Mouse (Mus musculus): ENCODE results near the gene Cfap61. TPM values are rescaled to one million over a fixed set of nuclear protein-coding genes. Genes with fewer than 3 reads are reported as not detected.
"Not testable (repeated sequence)": the region's sequence is repeated elsewhere in the genome, so short reads cannot be mapped to it uniquely, and the experiment has no call there.

Cfap61 gene
- 1 to 10 TPM; 3.4 to 3.5 TPM for total RNA-seq (2021)
- long read RNA-seq, partial matches to known transcripts: 2 of 5 reads
- long read RNA-seq, other reads (novel, unspliced or antisense): 2 of 5 reads

DNA sequence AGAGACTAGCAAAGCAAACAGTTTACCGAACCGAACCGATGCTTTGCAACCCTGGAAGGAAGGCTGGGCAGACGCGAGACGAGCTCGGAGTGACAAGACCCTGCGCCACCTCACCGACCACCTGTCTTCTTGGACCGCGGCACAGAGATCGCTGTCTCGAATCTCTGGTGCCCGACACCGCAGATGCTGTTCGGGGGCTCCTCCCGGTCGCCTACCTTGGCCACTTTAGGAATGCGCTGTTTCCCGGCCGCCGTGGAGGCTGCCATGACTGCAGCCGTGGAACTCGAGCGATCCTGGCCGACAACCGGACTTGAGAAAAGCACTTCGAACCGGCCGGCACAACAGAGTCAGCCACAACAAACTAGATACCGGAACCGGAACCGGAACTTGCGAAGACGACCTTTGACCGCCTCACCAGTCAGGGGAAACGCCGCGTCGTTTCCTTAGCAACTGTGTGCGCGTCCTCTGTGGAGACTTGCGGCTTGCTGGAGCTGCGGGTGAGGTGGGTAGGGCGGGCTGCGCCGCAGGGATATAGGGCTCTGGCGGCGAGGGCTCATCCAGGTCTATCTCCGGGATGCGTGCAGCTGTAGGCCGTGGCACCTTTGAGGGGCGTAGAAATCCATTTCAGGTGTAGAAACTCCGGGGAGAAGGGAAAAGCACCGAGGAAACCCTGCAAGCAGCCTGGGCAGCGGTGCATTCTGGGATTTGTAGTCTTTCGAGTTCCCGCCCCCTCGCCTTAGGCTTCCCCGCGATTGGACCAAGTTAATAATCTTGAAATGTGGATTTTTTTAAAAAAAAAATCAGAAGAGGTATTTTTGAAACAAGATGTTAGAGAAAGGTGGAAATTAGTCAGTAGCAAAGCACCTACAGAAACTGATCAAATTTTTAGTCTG lies at the start of gene Cfap61, which contains the start of gene Crnkl1:
Cfap61 (plus strand) TSS at position 446 of the 893 bp plus-strand sequence.
Crnkl1 (minus strand) TSS at position 676 of the 893 bp plus-strand sequence.
- DNase-seq (ENCODE audit: low spot score in 2 of 2): peak; percentile 93 to 97

DNA sequence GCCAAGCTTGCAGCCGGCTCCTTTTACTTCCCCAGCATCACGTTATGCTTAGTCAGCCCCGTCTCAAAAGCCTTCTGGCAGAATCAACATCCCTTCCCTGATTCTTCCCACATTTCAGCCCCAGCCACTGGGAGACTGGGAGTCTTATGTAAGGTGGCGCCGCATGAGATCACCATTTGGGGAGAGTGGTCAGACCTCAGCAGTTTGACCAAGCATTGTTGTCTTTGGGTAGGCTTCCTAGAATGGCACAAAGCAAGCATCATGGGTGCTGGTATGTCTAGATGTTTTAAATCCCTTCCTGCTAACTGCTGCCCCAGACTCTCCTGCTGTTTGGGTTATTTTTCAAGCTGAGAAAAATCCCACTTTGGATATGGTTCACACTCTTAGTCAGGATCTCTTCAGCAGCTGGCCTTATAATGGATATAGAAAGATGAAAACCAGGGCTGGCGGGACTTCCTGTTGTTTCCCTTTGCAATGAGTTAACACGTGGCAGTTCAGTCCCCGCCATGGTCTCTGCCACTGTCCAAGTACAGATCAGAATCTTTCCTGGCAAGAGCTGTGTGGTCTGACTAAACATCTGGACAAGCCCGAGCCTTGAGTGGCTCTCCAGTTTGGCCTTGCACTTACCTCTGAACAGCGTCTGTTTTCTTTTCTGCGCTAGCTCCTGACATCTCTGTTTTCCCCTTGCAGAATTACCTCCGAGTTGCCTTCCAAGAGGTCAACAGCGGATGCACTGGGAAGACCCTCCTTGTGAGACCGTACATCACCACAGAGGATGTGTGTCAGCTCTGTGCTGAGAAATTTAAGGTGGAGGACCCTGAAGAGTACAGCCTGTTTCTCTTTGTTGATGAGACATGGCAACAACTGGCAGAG lies 49.4 kb upstream of the Cfap61 start:
- DNase-seq (ENCODE audit: low spot score in 2 of 2): peak in 1 of 2 experiments; percentile 40

DNA sequence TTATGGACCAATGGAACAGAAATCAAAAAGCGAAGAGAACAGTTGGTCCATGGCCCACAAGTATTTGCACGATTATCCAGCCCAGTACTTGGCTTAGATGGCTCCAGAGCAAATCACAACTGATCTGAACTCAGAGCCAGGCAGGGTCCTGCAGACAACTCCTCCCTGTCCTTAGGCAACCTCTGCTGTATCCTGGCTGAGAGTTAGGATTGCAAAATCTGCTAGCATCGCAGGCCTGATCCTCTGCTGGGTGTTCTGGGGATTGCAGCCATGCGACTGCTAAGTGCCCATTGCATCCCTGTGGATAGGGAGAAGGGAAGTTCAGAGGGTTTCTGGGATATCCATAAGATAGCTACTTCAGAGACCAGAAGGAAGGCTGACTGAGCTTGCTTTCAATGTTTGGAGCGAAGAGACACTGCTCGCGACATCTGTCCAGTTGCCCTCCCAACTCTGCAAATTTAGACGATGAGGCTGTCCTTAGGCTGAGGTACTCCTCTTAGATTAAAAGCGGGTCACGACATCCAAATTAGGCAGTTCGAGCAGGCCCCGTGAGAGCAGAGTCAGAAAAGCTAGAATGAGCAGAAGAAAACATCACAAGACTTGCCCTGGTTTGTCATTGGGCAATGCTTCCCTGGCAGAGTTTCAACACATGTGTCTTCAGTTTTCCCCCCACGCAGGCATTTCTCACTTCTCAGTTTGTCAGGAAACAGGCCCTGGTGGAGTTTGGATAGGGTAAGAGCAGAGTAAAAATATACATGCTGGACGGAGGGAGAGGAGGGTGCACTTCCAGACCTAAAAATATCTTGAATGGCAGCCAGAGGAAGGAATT lies 46.4 kb upstream of the Cfap61 start:
- peak in 1 of 2 experiments; percentile 51 for DNase-seq (ENCODE audit: low spot score in 2 of 2)

DNA sequence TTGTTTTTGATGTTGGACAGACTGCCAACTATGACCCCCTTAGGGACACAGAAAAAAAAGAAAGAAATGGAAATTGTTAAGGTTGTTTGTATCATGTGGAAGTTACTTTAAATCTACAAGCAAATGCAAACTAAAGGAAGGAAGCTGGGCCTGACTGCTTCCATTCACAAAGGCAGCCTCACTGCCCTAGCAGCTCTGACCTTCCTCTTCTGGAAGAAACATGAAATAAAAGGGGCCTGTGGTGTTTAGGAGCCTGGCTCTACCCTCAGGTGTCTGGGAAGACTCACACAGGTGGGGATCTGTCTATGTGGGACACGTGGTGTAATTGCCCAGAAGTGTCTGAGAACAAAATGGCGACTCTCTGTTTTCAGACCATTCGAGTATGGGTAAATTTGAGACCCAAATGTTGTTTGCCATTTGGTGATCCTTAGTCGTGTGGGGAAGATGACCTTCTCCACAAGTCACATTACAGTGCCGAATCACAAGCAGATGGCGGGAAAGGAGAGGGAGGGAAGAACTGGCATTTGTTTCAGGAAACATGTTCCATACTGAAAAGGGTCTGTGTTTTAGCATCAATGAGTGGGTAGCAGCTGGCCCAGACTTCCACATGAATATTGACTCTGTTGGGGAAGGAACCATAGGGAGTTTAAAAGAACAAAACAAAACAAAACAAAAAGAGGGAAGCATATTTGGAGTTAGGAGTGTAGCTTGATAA lies 45.7 kb upstream of the Cfap61 start:
- peak; percentile 50 to 70 for DNase-seq (ENCODE audit: low spot score in 2 of 2)

GRCm38 (mm10) chr2:145890571-145890970 lies 44.0 kb upstream of the Cfap61 start:
- DNase-seq (ENCODE audit: low spot score in 2 of 2): no peak

DNA sequence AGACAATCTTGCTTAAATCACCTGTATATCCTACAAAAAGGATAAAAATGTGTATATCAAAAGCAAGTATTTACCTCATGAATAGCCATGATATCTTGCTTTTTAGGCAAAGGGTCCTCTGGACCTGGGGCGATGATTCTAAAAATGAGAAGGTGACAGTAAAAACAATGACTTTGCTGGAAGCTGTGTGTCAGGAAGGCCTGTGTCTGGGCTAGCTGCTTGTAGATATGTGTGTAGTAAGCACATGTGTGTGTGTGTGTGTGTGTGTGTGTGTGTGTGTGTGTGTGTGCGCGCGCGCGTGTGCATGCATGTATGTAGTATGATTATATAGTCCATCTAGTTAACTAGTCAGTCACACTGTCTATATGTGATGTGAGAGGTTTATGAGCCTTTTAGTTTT lies 40.8 kb upstream of the Cfap61 start:
- no peak for DNase-seq (ENCODE audit: low spot score in 2 of 2)

DNA sequence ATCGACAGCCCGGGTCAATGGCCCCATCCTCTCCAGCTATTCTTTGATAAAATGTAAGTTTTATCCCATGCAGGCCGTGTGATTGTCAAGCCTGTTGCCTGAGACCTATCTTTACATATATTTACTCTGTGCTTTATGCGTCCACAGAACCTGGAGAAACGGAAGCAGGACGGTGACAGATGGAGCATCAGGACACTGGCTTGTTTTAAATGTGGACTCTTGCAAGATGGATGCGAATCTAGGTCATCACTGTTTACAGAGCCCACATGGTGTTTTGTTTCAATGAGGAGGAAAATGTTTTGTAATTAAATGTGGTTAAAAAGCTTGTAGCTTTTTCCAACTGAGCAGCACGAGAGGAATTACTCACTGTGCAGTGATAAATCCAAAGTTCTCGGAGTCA lies 36.5 kb upstream of the Cfap61 start:
- no peak for DNase-seq (ENCODE audit: low spot score in 2 of 2)

DNA sequence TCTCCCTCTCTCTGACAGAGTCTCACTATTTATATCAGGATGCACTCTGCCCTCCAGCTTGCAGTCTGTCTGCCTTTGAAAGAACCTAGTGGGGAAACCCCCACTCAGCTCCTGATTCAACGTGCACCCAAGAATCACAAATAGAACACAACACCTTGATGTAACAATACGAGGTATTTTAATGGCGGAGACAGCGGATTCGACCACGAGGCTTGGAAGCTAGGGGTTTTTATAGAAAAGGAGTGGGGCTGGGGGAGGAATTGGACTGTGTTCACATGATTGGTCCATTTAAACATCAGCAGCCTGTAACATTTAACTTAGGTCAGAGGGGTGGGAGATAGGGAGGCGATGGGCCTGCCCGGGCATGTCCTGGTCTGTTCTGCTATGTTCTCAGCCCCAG lies 34.3 kb upstream of the Cfap61 start:
- not testable (repeated sequence) for DNase-seq (ENCODE audit: low spot score in 2 of 2)

GRCm38 (mm10) chr2:145901861-145902260 lies 32.7 kb upstream of the Cfap61 start, which contains the start of gene Naa20:
Gene Naa20 (plus strand): TSS chr2:145902099.
- DNase-seq (ENCODE audit: low spot score in 2 of 2): no peak

DNA sequence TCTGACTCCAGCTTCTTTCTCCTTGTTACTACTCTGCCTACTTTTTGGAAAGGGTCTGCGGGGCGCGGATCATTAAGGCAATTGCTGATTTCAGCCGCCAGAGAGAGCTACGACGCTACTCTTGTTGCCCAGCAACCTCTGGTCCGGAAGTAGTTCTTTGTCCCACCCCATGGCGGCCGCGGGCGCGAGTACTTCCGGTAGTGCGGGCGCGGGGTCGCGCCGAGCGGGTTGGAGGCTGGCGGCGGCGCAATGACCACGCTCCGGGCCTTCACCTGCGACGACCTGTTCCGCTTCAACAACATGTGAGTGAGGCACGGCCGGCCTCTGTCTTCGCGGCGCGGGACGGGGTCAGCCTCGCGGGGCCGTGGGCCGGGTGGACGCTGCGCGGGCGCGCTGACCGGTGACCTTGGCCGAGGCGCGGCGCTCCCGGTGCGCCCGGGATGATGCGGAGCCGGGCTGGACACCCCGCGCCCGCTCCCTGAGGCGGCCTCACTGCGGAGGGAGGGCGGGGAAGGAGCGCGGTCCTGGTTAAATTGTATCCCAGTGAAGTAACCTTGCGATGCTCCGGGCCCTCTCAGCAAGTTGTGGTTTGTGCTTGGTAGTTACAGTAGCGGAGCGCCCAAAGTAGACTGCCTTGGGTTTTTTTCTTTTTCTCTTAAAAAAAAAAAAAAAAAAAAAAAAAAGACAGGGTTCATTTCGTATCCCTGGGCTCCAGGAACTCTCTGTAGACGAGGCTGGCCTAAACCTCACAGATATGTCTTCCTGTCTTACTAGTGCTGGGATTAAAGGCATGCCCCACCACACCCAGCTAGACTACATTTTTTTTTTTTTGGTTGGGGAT lies 31.3 kb upstream of the Cfap61 start:
- peak; percentile 85 to 93 for DNase-seq (ENCODE audit: low spot score in 2 of 2)

DNA sequence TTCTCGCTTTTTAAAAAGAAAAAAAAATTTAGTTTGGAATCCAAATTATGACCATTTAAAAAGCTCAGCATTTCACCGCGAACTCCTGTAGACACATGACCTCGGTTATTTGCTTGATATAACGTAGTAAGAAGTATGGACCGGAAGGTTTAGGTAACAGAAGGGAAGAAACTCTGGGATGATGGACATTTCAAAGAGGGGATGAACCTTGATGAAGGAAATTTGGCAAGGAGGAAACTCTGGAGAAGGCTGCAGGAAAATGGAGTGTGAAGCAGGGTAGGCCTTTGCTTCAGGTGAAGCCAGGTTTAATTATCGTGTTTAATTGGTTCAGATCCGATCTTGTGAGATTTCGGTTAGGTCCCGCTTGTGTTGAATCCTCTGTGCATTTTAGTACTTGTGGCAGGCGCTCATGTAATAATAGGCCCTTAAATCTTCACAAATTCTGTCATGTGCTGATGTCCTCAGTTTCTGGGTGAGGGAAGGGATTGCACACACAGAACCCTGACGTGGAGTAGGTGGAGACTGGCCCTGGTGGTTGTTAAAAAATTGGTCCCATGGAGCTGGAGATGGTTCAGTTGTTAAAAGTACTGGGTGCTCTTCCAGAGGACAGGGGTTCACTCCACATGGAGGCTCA lies 30.5 kb upstream of the Cfap61 start:
- no peak for DNase-seq (ENCODE audit: low spot score in 2 of 2)

DNA sequence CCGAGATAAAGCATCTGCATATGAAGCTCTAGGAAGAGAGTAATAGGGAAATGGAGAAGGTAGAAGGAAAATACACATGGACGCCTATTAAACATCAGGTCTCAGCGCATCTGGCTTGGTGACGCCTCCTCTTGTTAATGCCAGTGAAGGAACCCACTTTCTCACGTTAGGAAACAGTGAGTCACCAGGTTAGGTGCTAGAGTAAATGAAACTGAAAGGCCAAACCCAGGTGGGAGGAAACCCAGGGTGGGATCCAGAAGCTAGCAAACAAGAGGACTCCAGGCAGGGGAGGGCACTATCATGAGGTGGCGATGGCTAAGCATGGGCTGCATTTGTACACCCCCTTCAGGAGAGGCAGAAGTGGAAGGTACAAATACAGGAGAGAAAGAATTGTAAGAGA lies 29.4 kb upstream of the Cfap61 start:
- DNase-seq (ENCODE audit: low spot score in 2 of 2): no peak

DNA sequence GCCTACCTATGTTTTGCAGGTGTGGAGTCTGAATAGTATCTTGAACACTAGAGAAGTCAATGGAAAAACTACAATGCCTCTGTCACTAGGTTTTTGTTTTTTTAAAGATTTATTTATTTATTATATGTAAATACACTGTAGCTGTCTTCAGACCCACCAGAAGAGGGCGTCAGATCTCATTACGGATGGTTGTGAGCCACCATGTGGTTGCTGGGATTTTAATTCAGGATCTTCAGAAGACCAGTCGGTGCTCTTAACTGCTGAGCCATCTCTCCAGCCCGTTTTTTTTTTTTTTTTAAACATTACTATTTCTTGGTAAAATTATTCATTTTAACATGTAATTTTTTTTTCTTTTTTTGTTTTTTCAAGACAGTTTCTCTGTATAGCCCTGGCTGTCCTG lies 28.7 kb upstream of the Cfap61 start:
- DNase-seq (ENCODE audit: low spot score in 2 of 2): not testable (repeated sequence)

DNA sequence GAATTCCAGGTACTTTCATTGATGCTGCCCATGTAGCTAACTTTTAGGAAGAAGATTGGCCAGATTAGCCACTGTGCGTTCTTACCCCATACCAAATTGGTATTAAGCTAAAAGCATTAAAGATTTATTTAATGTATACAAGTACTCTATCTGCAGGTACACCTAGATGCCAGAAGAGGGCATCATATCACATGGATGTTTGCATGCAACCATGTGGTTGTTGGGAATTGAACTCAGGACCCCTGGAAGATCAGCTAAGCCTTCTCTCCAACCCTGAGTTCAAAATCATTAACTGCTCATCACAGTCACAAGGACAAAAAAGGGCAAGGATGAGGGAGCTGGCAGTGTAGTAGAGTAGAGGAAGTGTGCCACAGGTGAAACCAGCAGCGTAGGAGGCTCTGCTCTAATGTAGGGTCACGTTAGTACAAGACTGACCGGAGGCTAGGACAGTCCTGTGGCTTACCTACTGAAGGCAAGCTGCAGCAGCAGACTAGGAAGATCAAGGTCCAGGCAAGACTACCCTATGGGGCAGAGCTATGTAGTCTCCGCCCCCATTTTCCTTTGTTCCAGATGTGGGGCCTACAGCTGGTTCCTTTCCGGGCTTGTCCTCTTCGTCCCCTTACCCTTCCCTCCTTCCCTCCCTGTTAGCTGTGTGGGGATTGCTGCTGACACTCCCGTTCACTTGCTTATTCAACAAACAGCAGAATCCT lies 13.5 kb upstream of the Cfap61 start:
- no peak for DNase-seq (ENCODE audit: low spot score in 2 of 2)

DNA sequence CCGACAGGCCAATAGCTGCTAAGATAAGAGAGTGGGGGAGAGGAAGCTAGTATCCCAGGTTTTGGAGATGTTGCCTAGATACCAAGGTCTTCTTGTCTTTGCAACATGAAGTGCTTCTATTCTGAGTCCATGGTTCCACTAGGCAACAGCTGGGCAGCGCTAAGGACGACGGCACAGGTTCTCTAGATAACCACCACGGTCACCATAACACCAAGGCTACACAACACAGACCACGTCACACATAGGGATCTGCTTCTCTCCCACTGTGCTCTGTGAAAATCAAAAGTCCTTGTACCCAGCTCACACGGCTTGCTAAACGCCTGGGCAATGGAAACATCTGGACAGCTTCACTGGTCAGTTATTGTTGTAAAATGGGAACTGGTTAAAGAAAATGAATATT lies 2.4 kb downstream of the Cfap61 start:
- no peak for DNase-seq (ENCODE audit: low spot score in 2 of 2)

- DNase-seq (ENCODE audit: low spot score in 2 of 2): no peak
These were observed 6.8 kb downstream of the Cfap61 start for GRCm38 (mm10) chr2:145941403-145941802.

DNA sequence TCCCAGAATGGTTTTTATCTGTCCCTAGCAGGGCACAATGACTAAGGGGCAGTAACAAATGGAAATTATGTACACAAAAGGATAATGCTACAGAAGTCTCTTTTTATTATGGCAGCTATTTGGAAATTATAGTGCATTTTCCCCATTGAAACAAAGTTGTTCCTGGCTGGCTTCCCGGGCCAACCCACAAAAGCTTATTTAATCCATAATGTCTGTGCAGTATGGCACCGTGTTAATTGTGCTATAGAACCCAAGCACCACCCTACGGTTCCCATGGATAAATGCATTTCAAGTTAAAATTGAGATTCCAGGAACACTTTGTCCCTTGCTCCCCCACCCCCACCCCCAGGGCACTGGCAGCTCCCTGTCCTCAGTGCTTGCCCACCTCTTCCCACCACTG lies 9.7 kb downstream of the Cfap61 start:
- no peak for DNase-seq (ENCODE audit: low spot score in 2 of 2)

GRCm38 (mm10) chr2:145948402-145948954 lies 13.9 kb downstream of the Cfap61 start:
- no peak for DNase-seq (ENCODE audit: low spot score in 2 of 2)

Data from layer of hippocampus, adult 18-20 months (tissue).